Mouse (Mus musculus): Measurements from ENCODE around the gene Enc1.

DNA sequence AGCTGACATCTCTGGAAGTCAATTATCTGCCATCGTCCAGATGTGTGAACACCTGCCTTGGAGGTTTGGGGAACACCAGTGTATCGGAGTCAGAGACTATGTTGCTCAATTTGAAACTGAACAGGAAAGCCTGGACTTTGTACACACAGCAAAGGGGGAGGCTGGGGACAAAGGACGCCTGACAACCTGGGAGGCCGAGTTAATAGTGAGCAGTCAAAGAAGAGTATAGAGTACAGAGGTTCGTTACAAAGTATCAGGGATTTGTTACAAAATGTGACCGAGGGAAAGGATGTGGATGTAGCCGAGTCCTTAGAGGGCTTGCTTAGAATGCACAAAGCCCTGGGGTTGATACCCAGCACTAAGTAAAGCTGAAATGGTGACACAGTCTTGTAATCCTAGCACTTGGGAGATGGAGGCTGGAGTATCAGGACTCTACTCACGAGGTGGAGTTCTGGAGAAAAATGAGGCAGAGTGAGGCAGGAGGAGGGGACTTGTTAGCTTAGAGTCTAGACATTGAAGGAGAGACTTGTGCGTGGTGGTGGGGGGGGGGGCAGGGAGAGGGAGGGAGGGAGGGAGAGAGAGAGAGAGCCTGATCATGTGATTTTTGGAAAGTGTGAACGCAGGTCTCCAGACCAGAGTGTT lies 16.4 kb upstream of the Enc1 start:
- no peak for TF ChIP-seq CTCF (IDR thresholded peaks at IDR 0.05; ENCODE audit: extremely low read depth, insufficient read depth, insufficient read length, insufficient replicate concordance)
- TF ChIP-seq POLR2A (IDR thresholded peaks at IDR 0.05; ENCODE audit: low read depth, low read length): no peak

Data from spleen, adult 2 months (tissue).